Mouse (Mus musculus): ENCODE measurements around the gene Ddx47.

DNA sequence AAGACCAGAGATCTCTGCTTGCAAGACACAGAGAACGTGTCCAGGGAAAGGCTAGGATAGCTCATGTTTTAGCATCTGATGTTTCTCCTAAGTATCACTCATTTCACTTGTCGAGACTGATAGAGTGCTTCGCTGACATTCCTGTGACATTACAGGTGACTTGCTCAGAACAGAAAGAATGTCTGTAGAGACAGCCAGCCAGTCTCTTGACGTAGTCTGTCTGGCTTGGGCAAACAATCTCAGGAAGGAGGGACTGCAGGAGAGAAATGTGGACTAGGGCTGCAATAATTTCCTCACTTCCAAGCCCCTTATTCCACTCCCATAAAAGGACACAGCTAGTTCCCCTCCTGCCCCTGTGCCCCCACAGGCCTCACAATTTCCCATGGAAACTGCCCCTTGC is 11.1 kb upstream of the Ddx47 start:
- no peak for TF ChIP-seq MAFK (IDR thresholded peaks at IDR 0.05; ENCODE audit: insufficient read depth, low read depth, low read length)
- TF ChIP-seq ZC3H11A (IDR thresholded peaks at IDR 0.05; ENCODE audit: borderline replicate concordance, low read depth, low read length), result no peak
- TF ChIP-seq HCFC1 (IDR thresholded peaks at IDR 0.05; ENCODE audit: borderline replicate concordance, insufficient read depth, low read length), result no peak
- TF ChIP-seq CHD2 (IDR thresholded peaks at IDR 0.05; ENCODE audit: low read depth, low read length), result no peak

Data from ES-E14 (cell line).